Mouse (Mus musculus) megakaryocyte progenitor cell, adult 5-6 weeks (primary cell): ENCODE measurements around the gene Tecpr2. TPM values are rescaled to one million over a fixed set of nuclear protein-coding genes. Genes with fewer than 3 reads are reported as not detected.

Source experiments
- ATAC-seq: replicated peaks from 2 replicates; pipeline ENCODE4 v1.8.0; 2016; ENCODE audit warnings: mild to moderate bottlenecking, moderate TSS enrichment, inconsistent platforms; ENCODE audit not compliant: poor library complexity
- total RNA-seq, 2 experiments: library from RNA; stranded (forward) in 1 of 2; stranded (reverse) in 1 of 2; fragments of 157-497, 149-512 nt in 1 of 2; fragments of 200-1000 nt in 1 of 2; gene quantifications; 2 replicates each; pipeline versions ENCODE4 v1.2.3 to v1.2.4; 2015 to 2017

The Tecpr2 gene
- total RNA-seq, 2 experiments from 2014 or later, result 4.7 to 6.8 TPM

- no peak for ATAC-seq
These were observed 109.0 kb downstream of the Tecpr2 start for GRCm38 (mm10) chr12:110998092-110998491.

- peak; percentile 76 for ATAC-seq
These were observed 110.8 kb downstream of the Tecpr2 start for GRCm38 (mm10) chr12:110999820-111000219.

GRCm38 (mm10) chr12:111000956-111001355 lies 111.9 kb downstream of the Tecpr2 start:
- no peak for ATAC-seq

DNA sequence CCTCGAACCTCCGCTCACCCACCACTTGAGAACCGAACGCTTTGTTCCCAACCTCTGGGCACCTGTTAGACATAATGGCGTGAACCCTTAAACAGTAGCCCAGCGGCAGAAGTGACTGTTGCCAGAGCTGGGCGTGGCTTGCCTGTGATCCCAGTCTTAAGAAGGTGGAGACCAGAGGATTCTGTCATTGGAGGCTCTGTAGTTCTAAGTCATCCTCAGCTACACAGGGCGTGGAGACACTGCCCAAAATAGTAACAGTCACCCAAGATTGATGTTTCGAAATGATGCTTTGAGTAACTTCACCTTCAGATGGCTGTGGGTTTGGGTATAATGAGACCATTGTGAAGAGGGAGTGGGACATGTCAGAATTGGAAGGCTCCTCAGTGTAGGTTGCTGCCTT lies 115.1 kb downstream of the Tecpr2 start:
- peak; percentile 43 for ATAC-seq

DNA sequence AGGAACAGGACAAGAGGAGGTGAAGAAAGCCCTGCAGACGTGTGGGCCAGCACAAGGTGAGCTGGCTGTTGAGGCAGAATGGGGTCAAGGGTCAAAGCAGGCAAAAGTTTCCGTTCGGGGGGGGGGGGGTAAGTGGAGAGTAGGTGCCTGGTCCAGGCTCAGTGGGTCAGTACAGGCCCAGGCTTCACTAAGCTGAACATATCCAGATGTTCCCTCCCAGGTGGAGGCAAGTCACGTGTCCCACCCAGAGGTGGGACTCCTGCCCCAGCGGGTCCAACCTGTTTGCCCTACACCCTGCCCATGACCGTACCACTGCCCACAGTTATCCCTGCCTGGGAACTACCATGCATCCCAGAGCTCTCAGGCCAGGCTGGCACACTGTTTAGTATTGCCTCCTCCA lies 116.7 kb downstream of the Tecpr2 start:
- ATAC-seq, result no peak

- ATAC-seq, result no peak
These were observed 117.3 kb downstream of the Tecpr2 start for GRCm38 (mm10) chr12:111006339-111006738.

DNA sequence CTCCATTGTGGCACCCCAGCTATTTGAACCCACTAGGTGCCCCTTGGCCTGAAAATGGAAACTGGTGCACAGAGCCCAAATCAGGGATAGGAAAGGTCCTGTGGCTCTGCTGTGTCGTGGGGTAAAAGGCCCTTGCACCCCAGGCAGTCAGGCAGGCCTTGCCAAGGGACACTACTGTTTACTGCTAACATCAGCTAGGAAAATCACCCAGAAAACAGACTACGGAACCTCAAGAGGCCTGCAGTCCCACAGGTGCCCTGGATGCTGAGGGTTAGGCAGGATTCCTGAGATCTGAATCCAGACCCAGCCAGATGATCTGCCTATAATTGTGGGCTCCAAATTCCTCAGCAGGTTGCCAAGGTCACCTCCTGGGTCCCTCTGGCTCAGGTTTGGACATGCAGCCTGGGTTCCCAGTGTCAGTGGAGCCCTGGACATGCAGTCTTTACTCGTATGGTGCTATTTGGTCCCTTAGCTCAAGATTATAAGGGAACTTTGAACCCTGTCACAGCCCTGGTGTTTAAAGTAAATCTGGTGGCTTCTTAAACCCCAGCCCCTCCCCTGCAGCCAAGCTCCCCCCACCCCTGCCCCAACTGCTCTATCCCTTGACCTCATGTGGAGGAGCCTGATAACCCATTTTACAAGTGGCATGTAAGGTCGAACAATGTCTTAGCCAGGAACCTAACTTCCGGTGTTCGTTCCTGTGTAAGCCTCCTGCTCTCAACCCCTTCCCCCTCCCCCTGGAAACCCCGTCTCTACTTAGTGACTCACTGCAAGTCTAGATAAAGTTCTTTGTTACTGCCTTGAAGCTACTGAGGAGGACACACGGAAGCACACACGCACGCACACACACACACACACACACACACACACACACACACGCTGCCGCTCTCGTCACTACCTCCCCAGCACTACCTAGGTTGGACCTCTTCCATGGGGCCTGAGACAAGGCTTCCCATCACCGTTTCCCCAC lies 118.4 kb downstream of the Tecpr2 start:
- peak; percentile 81 for ATAC-seq

DNA sequence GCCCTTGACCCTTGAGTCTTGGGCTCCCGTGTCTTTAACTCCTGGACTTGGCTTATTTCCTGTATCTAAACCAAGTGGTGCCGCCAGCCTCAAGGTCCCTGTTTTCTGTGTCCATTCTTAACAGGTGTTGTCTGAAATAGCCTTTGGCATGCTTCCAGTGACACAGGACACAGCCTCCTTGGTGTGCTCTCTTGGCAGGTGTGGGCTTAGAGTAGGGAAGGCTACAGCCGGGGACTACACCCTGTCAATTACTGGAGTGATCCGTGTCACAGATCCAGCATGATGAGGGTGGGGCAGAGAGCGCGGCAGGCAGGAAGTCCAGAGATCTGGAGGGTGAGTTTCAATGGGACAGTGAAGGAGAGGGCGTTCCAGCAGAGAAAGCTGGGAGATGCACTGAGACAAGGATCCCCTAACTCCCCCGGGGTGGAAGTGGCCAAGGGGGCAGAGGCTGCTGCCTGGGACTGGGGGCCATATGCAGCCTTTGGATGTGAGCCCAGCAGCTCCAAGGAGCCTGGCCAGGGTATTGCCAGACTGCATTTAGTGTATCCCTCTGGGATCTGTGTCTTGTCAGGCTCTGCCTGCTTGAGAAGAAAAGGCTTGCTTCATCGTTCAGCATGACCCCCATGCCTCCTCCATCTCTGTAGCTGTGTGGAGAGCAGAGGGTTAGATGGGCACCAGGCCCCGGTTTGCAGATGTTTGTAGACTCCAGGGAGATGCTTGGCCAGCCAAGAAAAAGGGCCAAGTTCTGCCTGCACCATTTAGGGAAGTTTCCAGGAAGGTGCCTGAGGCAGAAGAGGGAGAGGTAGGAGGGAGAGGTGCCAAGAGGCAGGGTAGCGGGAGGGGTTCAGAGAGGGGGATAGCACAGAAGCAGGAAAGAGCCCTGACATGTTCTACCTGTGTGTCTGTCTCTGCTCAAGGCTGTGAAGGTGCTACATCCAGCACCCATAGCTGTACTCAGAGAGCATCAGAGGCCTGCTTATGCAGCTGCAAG lies 119.7 kb downstream of the Tecpr2 start:
- ATAC-seq, result no peak

GRCm38 (mm10) chr12:111009615-111010257 lies 120.7 kb downstream of the Tecpr2 start:
- peak; percentile 24 for ATAC-seq

DNA sequence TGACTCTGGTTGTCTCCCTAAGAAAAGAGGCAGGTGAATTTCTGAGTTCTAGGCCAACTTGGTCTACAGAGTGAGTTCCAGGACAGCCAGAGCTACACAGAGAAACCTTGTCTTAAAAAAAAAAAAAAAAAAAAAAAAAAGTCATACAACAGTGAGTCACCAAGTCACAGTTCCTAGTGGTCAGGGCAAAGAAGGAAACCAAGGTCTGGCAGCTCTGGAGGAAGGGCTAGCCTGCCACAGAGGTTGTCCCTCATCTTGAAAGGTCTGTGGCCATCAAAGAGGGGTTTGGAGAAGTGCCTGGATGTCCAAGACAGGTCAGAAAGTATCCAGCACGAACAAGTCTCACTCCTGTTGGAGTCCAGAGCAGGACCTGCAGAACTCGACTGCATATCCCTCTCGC lies 127.7 kb downstream of the Tecpr2 start:
- no peak; the same call in 1 of the 2 replicates for ATAC-seq

GRCm38 (mm10) chr12:111018068-111018467 lies 129.0 kb downstream of the Tecpr2 start:
- ATAC-seq, result no peak

- no peak for ATAC-seq
These were observed 130.0 kb downstream of the Tecpr2 start for GRCm38 (mm10) chr12:111019086-111019485.

GRCm38 (mm10) chr12:111021138-111021537 lies 132.1 kb downstream of the Tecpr2 start:
- no peak for ATAC-seq

GRCm38 (mm10) chr12:111021577-111021976 lies 132.5 kb downstream of the Tecpr2 start:
- ATAC-seq, result no peak

Other genes with a start within 250 kb of the Tecpr2 start
- gene 1700001K19Rik, start 206.6 kb upstream of the Tecpr2 start, total RNA-seq (2015), result not detected in 2 replicates
- not detected in 2 replicates for gene 1700001K19Rik, start 206.6 kb upstream of the Tecpr2 start, total RNA-seq (2017)
- 1,320 and 1,329 TPM in 2 replicates for gene Hsp90aa1, start 186.5 kb upstream of the Tecpr2 start, total RNA-seq (2015)
- gene Hsp90aa1, start 186.5 kb upstream of the Tecpr2 start, total RNA-seq (2017), result 1,319 and 1,619 TPM in 2 replicates
- gene Wdr20, start 151.3 kb upstream of the Tecpr2 start, total RNA-seq (2015), result 21.3 and 22.8 TPM in 2 replicates
- gene Wdr20, start 151.3 kb upstream of the Tecpr2 start, total RNA-seq (2017), result 27.1 and 36.2 TPM in 2 replicates
- 1.0 and 2.1 TPM in 2 replicates for gene Mok, start 48.3 kb upstream of the Tecpr2 start, total RNA-seq (2015)
- gene Mok, start 48.3 kb upstream of the Tecpr2 start, total RNA-seq (2017), result 2.0 and 2.2 TPM in 2 replicates
- 5.1 and 5.5 TPM in 2 replicates for gene Zfp839, start 39.0 kb upstream of the Tecpr2 start, total RNA-seq (2015)
- gene Zfp839, start 39.0 kb upstream of the Tecpr2 start, total RNA-seq (2017), result 4.6 and 6.2 TPM in 2 replicates
- gene Cinp, start 119 bp upstream of the Tecpr2 start, total RNA-seq (2015), result 50.2 and 53.2 TPM in 2 replicates
- gene Cinp, start 119 bp upstream of the Tecpr2 start, total RNA-seq (2017), result 74.6 and 100 TPM in 2 replicates
- gene Ankrd9, start 89.8 kb downstream of the Tecpr2 start, total RNA-seq (2015), result 1.1 and 1.4 TPM in 2 replicates
- gene Ankrd9, start 89.8 kb downstream of the Tecpr2 start, total RNA-seq (2017), result 1.8 and 4.6 TPM in 2 replicates
- 53.7 and 59.9 TPM in 2 replicates for gene Rcor1, start 150.1 kb downstream of the Tecpr2 start, total RNA-seq (2015)
- gene Rcor1, start 150.1 kb downstream of the Tecpr2 start, total RNA-seq (2017), result 41.1 and 43.2 TPM in 2 replicates